Mouse (Mus musculus) ovary, postnatal 14 days (tissue): Measurements from ENCODE around the gene Glul.
A peak's percentile ranks its signal among the peaks of the same experiment; 100 is the strongest.

Experiments used
- DNase-seq: peaks from one replicate; pipeline ENCODE4 v3.0.0; 2022; ENCODE audit warnings: low spot score

The Glul gene

GRCm38 (mm10) chr1:153909213-153909962 is 9.6 kb downstream of the Glul start:
- peak; percentile 34 for DNase-seq

GRCm38 (mm10) chr1:153909963-153910291 is 10.2 kb downstream of the Glul start:
- no peak for DNase-seq

DNA sequence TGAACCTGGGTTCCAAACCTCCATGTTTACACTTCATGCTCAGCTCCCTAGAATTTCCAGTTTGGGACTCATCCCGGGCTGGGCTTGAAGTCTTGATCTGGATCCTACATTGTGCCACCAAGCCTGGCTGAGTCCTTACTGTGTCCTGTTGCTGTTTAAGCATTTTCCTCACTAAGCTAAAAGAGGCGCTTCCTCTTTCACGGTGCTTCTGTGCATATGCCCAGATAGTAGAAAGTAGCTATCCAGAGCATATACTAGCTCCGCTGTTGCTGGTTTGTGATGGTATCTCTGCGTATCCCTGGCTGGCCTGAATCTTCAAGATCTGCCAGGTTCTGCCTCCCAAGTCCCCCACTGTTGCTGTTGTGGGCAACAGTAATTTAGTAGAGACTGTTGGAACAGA is 10.7 kb downstream of the Glul start:
- no peak for DNase-seq

DNA sequence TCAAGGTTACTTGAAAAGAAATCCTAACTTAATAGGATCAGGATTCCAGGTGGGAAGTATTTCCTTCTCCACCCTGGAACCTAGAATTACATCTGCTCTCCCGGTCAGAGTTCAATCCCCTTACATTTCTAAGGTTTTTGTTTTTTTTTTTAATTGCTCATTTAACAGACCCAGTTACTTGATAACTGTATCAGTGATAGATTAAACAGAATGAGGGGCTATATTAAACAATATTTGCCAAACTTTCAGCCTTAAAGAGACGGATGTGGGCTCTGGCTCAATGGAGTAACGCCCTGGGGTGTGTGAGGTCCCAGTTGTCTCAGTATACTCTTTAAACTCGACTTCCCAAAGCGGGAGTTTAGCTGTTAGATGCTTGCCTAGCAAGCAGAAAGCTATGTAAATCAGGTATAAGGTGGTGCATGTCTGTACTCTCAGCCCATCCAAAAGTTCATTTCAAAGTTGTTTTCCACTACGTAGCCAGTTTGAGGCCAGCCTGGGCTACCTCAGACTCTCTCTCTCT is 11.6 kb downstream of the Glul start:
- DNase-seq = no peak

DNA sequence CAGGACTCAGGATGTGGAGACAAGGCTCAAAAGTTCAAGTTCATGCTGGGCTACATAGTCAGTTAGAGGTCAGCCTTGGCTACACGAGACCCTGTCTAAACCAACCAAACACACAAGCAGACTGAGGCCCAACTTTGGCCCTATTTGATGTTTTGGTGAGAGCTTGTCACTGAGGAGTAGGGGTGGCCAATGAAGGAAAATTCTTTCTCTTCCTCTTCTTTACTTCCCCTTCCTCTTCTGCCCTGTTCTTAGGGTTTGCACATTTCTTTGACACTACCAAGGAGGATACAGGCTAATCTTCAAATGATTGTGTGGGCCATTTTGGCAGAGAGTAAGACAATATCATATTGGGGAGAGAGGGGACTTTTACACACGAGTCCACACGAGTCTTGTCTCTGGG is 14.1 kb downstream of the Glul start:
- no peak for DNase-seq

DNA sequence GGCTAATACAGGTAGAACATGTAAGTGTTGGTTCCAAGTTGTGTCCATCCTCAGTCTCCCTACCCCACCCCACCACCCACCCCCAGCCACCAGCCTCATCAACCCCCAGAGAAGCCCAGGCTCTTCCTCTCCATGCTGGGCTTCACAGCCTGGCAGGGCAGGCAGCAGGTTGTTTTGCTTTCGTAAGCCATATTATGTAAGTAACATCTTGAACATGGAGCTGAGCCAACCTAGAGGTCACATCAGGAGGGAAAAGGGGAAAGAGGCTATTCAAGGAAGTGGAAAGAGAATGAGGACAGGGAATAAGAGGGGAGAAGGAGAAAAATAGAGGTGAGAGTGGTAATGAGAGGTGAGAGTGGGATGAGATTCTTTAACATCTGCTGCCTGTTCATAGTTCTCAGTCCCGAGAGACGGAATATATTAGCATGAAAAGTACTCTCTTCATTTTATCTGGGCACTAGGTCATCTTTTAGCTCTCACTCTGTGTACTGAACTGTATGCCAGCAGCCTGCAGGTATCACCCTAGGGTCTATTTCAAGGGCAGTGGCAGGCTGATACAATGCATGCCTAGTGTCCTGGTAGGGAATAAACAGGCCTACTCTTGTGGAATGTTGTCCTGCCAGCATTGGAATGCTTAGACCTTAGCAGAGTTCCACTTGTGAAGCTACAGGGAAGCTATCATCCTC is 18.9 kb downstream of the Glul start:
- no peak for DNase-seq

- DNase-seq = no peak
Measured at GRCm38 (mm10) chr1:153921642-153922041, 21.9 kb downstream of the Glul start.

GRCm38 (mm10) chr1:153922571-153923021 is 22.9 kb downstream of the Glul start:
- DNase-seq = no peak

- DNase-seq = no peak
Measured at GRCm38 (mm10) chr1:153924395-153925385, 24.9 kb downstream of the Glul start.

- no peak for DNase-seq
Measured at GRCm38 (mm10) chr1:153930431-153930830, 30.7 kb downstream of the Glul start.

GRCm38 (mm10) chr1:153933772-153934171 is 34.0 kb downstream of the Glul start:
- DNase-seq = no peak

- DNase-seq = no peak
Measured at GRCm38 (mm10) chr1:153935844-153936380, 36.2 kb downstream of the Glul start.

GRCm38 (mm10) chr1:153937025-153937424 is 37.3 kb downstream of the Glul start:
- no peak for DNase-seq

GRCm38 (mm10) chr1:153940986-153941385 is 41.2 kb downstream of the Glul start:
- DNase-seq = no peak

GRCm38 (mm10) chr1:153945181-153945580 is 45.4 kb downstream of the Glul start:
- DNase-seq = no peak

DNA sequence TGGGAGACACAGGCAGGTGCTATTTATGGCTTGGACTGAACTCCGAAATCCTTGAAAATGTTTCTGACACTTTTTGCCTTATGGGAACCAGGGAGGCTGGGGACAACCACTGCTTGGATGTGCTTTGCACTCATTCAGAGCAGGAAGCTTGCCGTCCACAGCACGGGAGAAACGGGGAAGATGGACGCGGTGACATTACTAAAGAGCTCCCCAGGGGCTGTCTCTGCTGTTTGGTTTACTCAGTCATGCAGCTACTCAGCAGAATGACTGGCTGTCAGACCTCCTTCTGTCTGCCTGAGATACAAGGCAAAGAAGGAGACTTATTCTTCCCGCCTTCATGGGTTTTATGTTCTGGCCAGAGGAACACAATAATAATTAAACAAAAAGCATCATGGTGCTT is 47.2 kb downstream of the Glul start:
- DNase-seq = no peak

DNA sequence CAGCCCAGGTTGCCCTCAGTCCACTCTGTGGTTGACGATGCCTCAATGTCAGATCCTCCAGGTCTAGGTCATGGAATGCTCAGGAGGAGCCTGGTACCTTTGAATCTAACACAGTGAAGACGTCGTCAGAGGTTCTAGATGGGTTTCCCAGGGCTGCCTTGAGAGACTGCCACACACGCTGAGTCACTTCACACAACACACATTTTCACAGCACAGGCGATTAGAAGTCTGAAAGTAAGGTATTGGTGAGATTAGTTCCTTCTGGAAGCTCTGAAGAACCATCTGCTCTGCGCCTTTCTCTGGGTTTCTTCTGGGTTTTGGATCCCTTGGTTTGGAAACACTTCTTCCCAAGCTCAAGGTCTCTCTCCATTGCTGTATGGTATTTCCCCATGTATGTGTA is 48.1 kb downstream of the Glul start:
- DNase-seq = no peak

GRCm38 (mm10) chr1:153953232-153953631 is 53.5 kb downstream of the Glul start:
- DNase-seq = no peak

DNA sequence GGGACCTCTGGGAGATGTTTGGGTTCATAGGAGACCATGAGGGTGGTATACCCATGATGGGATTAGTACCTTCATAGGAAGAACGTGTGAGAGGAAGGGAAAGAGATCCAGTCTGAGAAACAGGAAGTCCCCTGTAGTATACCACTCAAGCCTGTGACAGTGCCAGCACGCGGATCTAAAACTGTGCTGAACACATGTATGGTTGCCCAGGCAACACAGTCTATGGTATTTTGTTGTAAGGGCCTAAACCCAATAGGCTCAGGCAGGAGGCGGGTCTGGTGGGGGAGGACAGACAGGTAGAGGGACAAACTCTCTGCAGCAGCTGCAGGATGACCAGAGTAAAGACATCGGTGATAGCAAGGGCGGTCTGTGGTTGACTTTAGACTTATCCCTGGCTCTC is 54.1 kb downstream of the Glul start:
- no peak for DNase-seq

GRCm38 (mm10) chr1:153957850-153958249 is 58.1 kb downstream of the Glul start:
- DNase-seq = no peak
